Mouse (Mus musculus) G1E (cell line): ENCODE measurements around the gene Cbx4. TPM values are rescaled to one million over a fixed set of nuclear protein-coding genes. Genes with fewer than 3 reads are reported as not detected.

Experiments used
- ATAC-seq: 2 replicates; pipeline ENCODE4 v1.8.0; 2016; ENCODE audit warnings: mild to moderate bottlenecking; ENCODE audit not compliant: insufficient number of reproducible peaks, poor library complexity, low FRiP score, severe bottlenecking; ENCODE audit errors: extremely low read depth
- DNase-seq: peaks from one replicate; pipeline ENCODE4 v3.0.0; 2012; ENCODE audit warnings: low spot score
- H3K27me3 ChIP-seq: 2 replicates; pipeline ENCODE4 v1.6.1; 2012; ENCODE audit warnings: mild to moderate bottlenecking, low read length, inconsistent platforms; ENCODE audit not compliant: insufficient read depth
- H3K36me3 ChIP-seq: replicated peaks from 2 replicates; pipeline ENCODE3; 2012; ENCODE audit warnings: mild to moderate bottlenecking, inconsistent platforms
- H3K4me1 ChIP-seq: 2 replicates; pipeline ENCODE4 v1.6.1; 2012; ENCODE audit warnings: low read depth, low read length, inconsistent platforms, mixed read lengths; ENCODE audit not compliant: insufficient read depth
- H3K4me3 ChIP-seq: 2 replicates; pipeline ENCODE4 v1.5.1; 2012; ENCODE audit warnings: low read depth, mild to moderate bottlenecking, inconsistent platforms, low read length, moderate library complexity, mixed read lengths
- H3K9me3 ChIP-seq: replicated peaks from 2 replicates; pipeline ENCODE4 v1.6.1; 2012; ENCODE audit warnings: inconsistent platforms
- CTCF ChIP-seq: IDR thresholded peaks from 2 replicates; pipeline ENCODE4 v1.5.1; 2012; ENCODE audit warnings: low read depth, low read length, inconsistent platforms, mixed read lengths
- GATA1 ChIP-seq: IDR thresholded peaks from 2 replicates; pipeline ENCODE4 v1.6.1; 2012; ENCODE audit warnings: borderline replicate concordance, low read length, inconsistent platforms, mixed read lengths
- GATA2 ChIP-seq: IDR thresholded peaks from 2 replicates; pipeline ENCODE4 v1.6.1; 2012; ENCODE audit warnings: low read depth, low read length, inconsistent platforms, borderline replicate concordance
- POLR2AphosphoS5 ChIP-seq: IDR thresholded peaks from 2 replicates; pipeline ENCODE4 v1.6.1; 2012; ENCODE audit warnings: low read depth, low read length, inconsistent platforms; ENCODE audit not compliant: insufficient replicate concordance
- TAL1 ChIP-seq: conservative IDR thresholded peaks from 2 replicates; pipeline ENCODE4 v1.6.1; 2012; ENCODE audit warnings: low read depth, low read length, inconsistent platforms, mixed read lengths
- polyA plus RNA-seq: library from polyadenylated mRNA; stranded (reverse); fragments of >175 nt; gene quantifications from 2 replicates; pipeline ENCODE4 v1.2.3, GENCODE M21; 2012
- total RNA-seq, 2 experiments: library from RNA; stranded (forward) in 1 of 2; stranded (reverse) in 1 of 2; fragments of 200-1000 nt in 1 of 2; fragments of >200 nt in 1 of 2; fragmentation: Nextera tagmentation in 1 of 2; gene quantifications; 2 replicates each; pipeline ENCODE4 v1.2.3; 2014 to 2017

The Cbx4 gene
- total and polyA plus RNA-seq, 3 experiments, result 0.03 TPM; not detected in 2

DNA sequence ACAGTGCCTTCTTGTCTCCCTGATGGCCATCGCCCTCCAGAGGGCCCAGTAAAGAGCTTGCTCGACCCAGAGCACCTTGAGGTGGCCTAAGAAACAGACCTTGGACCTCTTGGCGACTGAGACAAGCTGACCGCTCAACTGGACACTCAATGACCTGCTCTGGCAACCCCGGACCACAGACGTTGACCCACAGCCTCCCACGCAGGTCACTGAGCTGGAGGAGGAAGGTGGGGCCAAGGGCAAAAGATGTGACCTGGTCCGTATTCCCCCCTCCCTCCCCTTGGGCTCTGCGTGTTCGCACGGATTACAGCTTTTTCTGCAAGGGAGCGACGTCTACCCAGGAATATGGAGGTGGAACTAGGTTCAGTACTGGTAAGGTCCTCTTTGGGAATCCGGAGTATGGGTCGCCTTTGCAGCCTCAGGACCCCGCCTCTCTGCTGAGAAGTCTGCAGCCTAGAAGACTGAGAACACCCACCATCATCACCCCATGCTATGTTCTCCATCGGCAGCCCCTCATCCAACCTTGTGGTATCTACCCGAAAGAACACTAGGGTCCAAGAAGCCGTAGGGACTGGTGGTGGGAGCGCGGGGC is 50.8 kb downstream of the Cbx4 start:
- H3K27me3 ChIP-seq, result no peaks in the 10 kb centered on the region
- no peak overlapping the region; the same call in 1 of the 2 replicates for H3K4me3 ChIP-seq
- peaks cover 86% of the 10 kb centered on the region for H3K9me3 ChIP-seq
- TF ChIP-seq GATA2, result no peak
- TF ChIP-seq CTCF, result no peak
- no peaks in the 10 kb centered on the region for H3K4me1 ChIP-seq
- H3K36me3 ChIP-seq, result no peaks in the 10 kb centered on the region
- DNase-seq (no peak), ATAC-seq (no peak)

DNA sequence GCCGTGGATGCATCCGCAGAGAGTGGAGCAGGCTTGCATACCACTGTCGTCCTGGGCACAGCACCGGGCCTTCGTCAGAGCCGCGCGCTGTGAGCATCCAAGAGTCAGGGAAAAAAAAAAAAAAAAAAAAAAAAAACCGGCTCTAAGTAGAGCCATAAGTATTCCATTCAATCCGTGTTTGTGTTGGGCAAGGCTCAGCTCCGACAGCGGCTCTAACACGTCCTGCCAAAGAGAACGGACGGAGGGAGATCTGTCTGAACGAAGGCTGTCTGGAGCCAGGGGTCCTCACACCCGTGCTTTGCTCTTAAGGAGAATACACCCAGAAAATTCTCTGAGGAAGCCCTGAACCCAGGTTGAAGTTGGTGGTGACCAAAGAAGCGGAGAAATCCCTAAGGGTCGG is 51.4 kb downstream of the Cbx4 start:
- Histone ChIP-seq H3K4me1 (no peaks in the 10 kb centered on the region), H3K4me3 (no peak overlapping the region), H3K36me3 (no peaks in the 10 kb centered on the region), H3K9me3 (peaks cover 86% of the 10 kb centered on the region), H3K27me3 (no peaks in the 10 kb centered on the region)
- TF ChIP-seq CTCF (no peak), GATA2 (no peak), GATA1 (no peak), POLR2AphosphoS5 (no peak), TAL1 (no peak)
- ATAC-seq (no peak), DNase-seq (no peak)

DNA sequence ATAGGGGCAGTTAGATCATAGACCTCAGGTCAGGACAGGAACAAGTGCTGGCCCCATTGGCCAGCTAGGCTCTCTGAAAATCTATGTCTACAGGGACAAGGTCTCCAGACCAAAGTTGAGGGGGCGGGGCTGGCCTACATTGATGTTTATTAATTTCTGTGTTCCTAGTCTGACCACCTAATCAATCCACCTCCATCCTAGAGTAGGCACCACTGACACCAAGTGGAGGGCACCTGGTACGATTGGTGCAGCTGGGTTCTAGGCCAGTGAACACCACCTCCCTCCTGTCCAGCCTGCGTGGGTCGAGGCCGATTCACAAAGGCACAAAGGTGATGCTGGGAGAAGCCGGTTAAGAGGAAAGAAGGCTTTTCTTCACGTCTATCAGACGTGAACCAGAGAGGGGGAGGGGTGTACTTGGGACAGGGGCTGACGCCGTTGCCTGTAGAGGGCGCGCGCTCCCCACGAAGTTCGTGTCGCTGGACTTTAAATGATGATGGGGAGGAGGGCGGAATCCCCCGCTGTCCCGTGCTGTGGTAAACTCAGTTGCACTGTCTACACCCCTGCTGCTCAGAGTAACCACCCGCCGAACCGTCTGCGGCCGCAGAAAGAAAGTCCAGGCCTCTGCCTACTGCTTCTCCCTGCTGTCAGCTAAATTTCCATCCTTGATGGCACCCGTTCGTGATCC is 52.0 kb downstream of the Cbx4 start:
- no peak for TF ChIP-seq POLR2AphosphoS5
- TF ChIP-seq CTCF, result 0 out of 2 replicates have a peak, but pooled peaks have one; percentile 4
- ATAC-seq (no peak), DNase-seq (no peak)
- Histone ChIP-seq H3K27me3 (no peaks in the 10 kb centered on the region), H3K36me3 (no peaks in the 10 kb centered on the region), H3K4me3 (no peak overlapping the region), H3K4me1 (no peaks in the 10 kb centered on the region), H3K9me3 (peaks cover 87% of the 10 kb centered on the region)

Other genes with a start within 250 kb of the Cbx4 start
- not detected in 2 replicates for gene Rbfox3, start 174.6 kb downstream of the Cbx4 start, total RNA-seq (2014; fragmentation: Nextera tagmentation)
- 0.16 TPM in 1 of 2 replicates, not detected in the other for gene Rbfox3, start 174.6 kb downstream of the Cbx4 start, total RNA-seq (2017)
- gene Rbfox3, start 174.6 kb downstream of the Cbx4 start, polyA plus RNA-seq, result not detected in 2 replicates
- not detected in 2 replicates for gene Enpp7, start 98.0 kb downstream of the Cbx4 start, total RNA-seq (2014; fragmentation: Nextera tagmentation)
- gene Enpp7, start 98.0 kb downstream of the Cbx4 start, total RNA-seq (2017), result 0.29 TPM in 1 of 2 replicates, not detected in the other
- gene Enpp7, start 98.0 kb downstream of the Cbx4 start, polyA plus RNA-seq, result not detected in 2 replicates
- gene Cbx2, start 63.3 kb downstream of the Cbx4 start, total RNA-seq (2014; fragmentation: Nextera tagmentation), result not detected in 2 replicates
- 0.11 and 0.12 TPM in 2 replicates for gene Cbx2, start 63.3 kb downstream of the Cbx4 start, total RNA-seq (2017)
- gene Cbx2, start 63.3 kb downstream of the Cbx4 start, polyA plus RNA-seq, result not detected in 2 replicates
- not detected in 2 replicates for gene Cbx8, start 45.3 kb downstream of the Cbx4 start, total RNA-seq (2014; fragmentation: Nextera tagmentation)
- not detected in 2 replicates for gene Cbx8, start 45.3 kb downstream of the Cbx4 start, total RNA-seq (2017)
- not detected in 2 replicates for gene Cbx8, start 45.3 kb downstream of the Cbx4 start, polyA plus RNA-seq
- not detected in 2 replicates for gene Tbc1d16, start 142.3 kb upstream of the Cbx4 start, total RNA-seq (2014; fragmentation: Nextera tagmentation)
- 0.05 and 0.06 TPM in 2 replicates for gene Tbc1d16, start 142.3 kb upstream of the Cbx4 start, total RNA-seq (2017)
- not detected in 2 replicates for gene Tbc1d16, start 142.3 kb upstream of the Cbx4 start, polyA plus RNA-seq
- not detected in 2 replicates for gene Ccdc40, start 142.4 kb upstream of the Cbx4 start, total RNA-seq (2014; fragmentation: Nextera tagmentation)
- 0.05 TPM in 1 of 2 replicates, not detected in the other for gene Ccdc40, start 142.4 kb upstream of the Cbx4 start, total RNA-seq (2017)
- gene Ccdc40, start 142.4 kb upstream of the Cbx4 start, polyA plus RNA-seq, result not detected in 2 replicates
- 59.7 and 71.2 TPM in 2 replicates for gene Gaa, start 181.7 kb upstream of the Cbx4 start, total RNA-seq (2014; fragmentation: Nextera tagmentation)
- gene Gaa, start 181.7 kb upstream of the Cbx4 start, total RNA-seq (2017), result 27.5 and 28.1 TPM in 2 replicates
- gene Gaa, start 181.7 kb upstream of the Cbx4 start, polyA plus RNA-seq, result 95.7 and 102 TPM in 2 replicates
- 188 and 202 TPM in 2 replicates for gene Eif4a3, start 213.9 kb upstream of the Cbx4 start, total RNA-seq (2014; fragmentation: Nextera tagmentation)
- gene Eif4a3, start 213.9 kb upstream of the Cbx4 start, total RNA-seq (2017), result 244 and 261 TPM in 2 replicates
- gene Eif4a3, start 213.9 kb upstream of the Cbx4 start, polyA plus RNA-seq, result 224 and 241 TPM in 2 replicates
- gene Card14, start 221.5 kb upstream of the Cbx4 start, total RNA-seq (2014; fragmentation: Nextera tagmentation), result not detected in 2 replicates
- 0.11 TPM in 1 of 2 replicates, not detected in the other for gene Card14, start 221.5 kb upstream of the Cbx4 start, total RNA-seq (2017)
- gene Card14, start 221.5 kb upstream of the Cbx4 start, polyA plus RNA-seq, result not detected in 2 replicates